Mouse (Mus musculus): Measurements from ENCODE around the gene Ptprg. TPM values are rescaled to one million over a fixed set of nuclear protein-coding genes. Genes with fewer than 3 reads are reported as not detected.

The Ptprg gene
- total and polyA plus RNA-seq, 3 experiments, result not detected

GRCm38 (mm10) chr14:11664302-11664701, 111.0 kb downstream of the Ptprg start:
- no peak for DNase-seq (ENCODE audit: low read depth, low spot score)
- Histone ChIP-seq H3K79me2 (ENCODE audit: control insufficient read depth, insufficient read depth, low read length, poor library complexity) (no peaks in the 10 kb centered on the region), H3K4me1 (ENCODE audit: control insufficient read depth in 1 of 2, insufficient read depth in 2 of 2, low read length in 2 of 2) (no peaks in the 10 kb centered on the region), H3K9ac (ENCODE audit: control insufficient read depth, low read depth, low read length, poor library complexity, severe bottlenecking) (no peak overlapping the region), H3K4me3 (ENCODE audit: control insufficient read depth in 1 of 2, insufficient read depth in 1 of 2, low read depth in 2 of 2, low read length in 2 of 2) (no peak overlapping the region), H3K27me3 (ENCODE audit: control insufficient read depth in 1 of 2, insufficient read depth in 2 of 2, low read length in 2 of 2) (no peaks in the 10 kb centered on the region), H3K27ac (ENCODE audit: control insufficient read depth, low read depth, low read length) (no peak overlapping the region), H3K36me3 (ENCODE audit: control insufficient read depth in 1 of 2, insufficient read depth in 2 of 2, low read length in 2 of 2) (no peaks in the 10 kb centered on the region), H3K9me3 (replicated peaks; ENCODE audit: insufficient read depth, low read length) (no peaks in the 10 kb centered on the region)
- no peak for TF ChIP-seq CTCF (IDR thresholded peaks at IDR 0.05 in 2 of 3, conservative IDR thresholded peaks at IDR 0.05 in 1 of 3; ENCODE audit: control insufficient read depth in 1 of 3, insufficient read depth in 1 of 3, low read depth in 2 of 3, low read length in 3 of 3, poor library complexity in 1 of 3, severe bottlenecking in 1 of 3)
- no peak for TF ChIP-seq ELF1 (IDR thresholded peaks at IDR 0.05; ENCODE audit: low read depth, low read length)
- no peak for TF ChIP-seq RAD21 (IDR thresholded peaks at IDR 0.05; ENCODE audit: low read depth, low read length)
- no peak for TF ChIP-seq USF2 (IDR thresholded peaks at IDR 0.05; ENCODE audit: borderline replicate concordance in 1 of 2, insufficient read depth in 1 of 2, low read depth in 1 of 2, low read length in 2 of 2)
- TF ChIP-seq SIN3A (IDR thresholded peaks at IDR 0.05; ENCODE audit: low read length), result no peak
- TF ChIP-seq ZNF384 (IDR thresholded peaks at IDR 0.05; ENCODE audit: low read depth, low read length), result no peak
- no peak for TF ChIP-seq MYC (IDR thresholded peaks at IDR 0.05; ENCODE audit: low read depth, low read length)
- no peak for TF ChIP-seq TBP (IDR thresholded peaks at IDR 0.05; ENCODE audit: low read depth, low read length)
- TF ChIP-seq ETS1 (IDR thresholded peaks at IDR 0.05; ENCODE audit: low read depth, low read length), result no peak
- no peak for TF ChIP-seq JUND (IDR thresholded peaks at IDR 0.05; ENCODE audit: low read depth, low read length)
- TF ChIP-seq NRF1 (IDR thresholded peaks at IDR 0.05; ENCODE audit: insufficient read depth, low read depth, low read length, poor library complexity, severe bottlenecking), result no peak
- no peak for TF ChIP-seq MXI1 (IDR thresholded peaks at IDR 0.05; ENCODE audit: low read depth, low read length)
- no peak for TF ChIP-seq UBTF (IDR thresholded peaks at IDR 0.05; ENCODE audit: borderline replicate concordance, insufficient read depth, low read depth, low read length)
- TF ChIP-seq POLR2AphosphoS5 (IDR thresholded peaks at IDR 0.05; ENCODE audit: borderline replicate concordance, low read depth, low read length), result no peak
- TF ChIP-seq EP300 (IDR thresholded peaks at IDR 0.05; ENCODE audit: low read depth in 1 of 2, low read length in 2 of 2), result no peak
- no peak for TF ChIP-seq MEF2A (IDR thresholded peaks at IDR 0.05; ENCODE audit: extremely low read depth, insufficient replicate concordance, low read depth, low read length, poor library complexity, severe bottlenecking)
- no peak for TF ChIP-seq MAFK (IDR thresholded peaks at IDR 0.05; ENCODE audit: borderline replicate concordance, low read depth, low read length)

DNA sequence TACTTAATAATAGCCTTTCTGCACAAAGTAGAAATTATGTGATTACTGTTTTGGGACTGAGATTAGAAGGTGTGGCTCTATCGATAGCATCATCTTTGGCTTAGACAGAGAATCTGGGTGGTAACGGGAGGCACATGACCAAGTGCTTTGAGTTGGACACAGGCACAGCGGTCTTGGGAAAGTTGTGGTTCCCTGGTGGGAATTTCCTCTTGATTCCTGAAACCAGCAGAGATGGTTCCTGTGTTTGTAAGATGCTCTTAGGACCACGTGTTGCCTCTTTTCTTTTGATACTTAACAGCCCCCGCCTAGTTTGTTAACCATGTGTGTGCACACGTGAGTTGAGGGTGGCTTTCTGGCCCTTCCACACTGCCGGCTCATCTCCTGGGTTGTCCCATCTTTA, 111.7 kb downstream of the Ptprg start:
- Histone ChIP-seq H3K27ac (ENCODE audit: control insufficient read depth, low read depth, low read length) (no peak overlapping the region), H3K36me3 (ENCODE audit: control insufficient read depth in 1 of 2, insufficient read depth in 2 of 2, low read length in 2 of 2) (no peaks in the 10 kb centered on the region), H3K79me2 (ENCODE audit: control insufficient read depth, insufficient read depth, low read length, poor library complexity) (no peaks in the 10 kb centered on the region), H3K9ac (ENCODE audit: control insufficient read depth, low read depth, low read length, poor library complexity, severe bottlenecking) (no peak overlapping the region), H3K27me3 (ENCODE audit: control insufficient read depth in 1 of 2, insufficient read depth in 2 of 2, low read length in 2 of 2) (no peaks in the 10 kb centered on the region), H3K4me3 (ENCODE audit: control insufficient read depth in 1 of 2, insufficient read depth in 1 of 2, low read depth in 2 of 2, low read length in 2 of 2) (no peak overlapping the region), H3K9me3 (replicated peaks; ENCODE audit: insufficient read depth, low read length) (no peaks in the 10 kb centered on the region), H3K4me1 (ENCODE audit: control insufficient read depth in 1 of 2, insufficient read depth in 2 of 2, low read length in 2 of 2) (no peaks in the 10 kb centered on the region)
- no peak for DNase-seq (ENCODE audit: low read depth, low spot score)
- TF ChIP-seq MYC (IDR thresholded peaks at IDR 0.05; ENCODE audit: low read depth, low read length) (no peak), JUND (IDR thresholded peaks at IDR 0.05; ENCODE audit: low read depth, low read length) (no peak), CTCF (IDR thresholded peaks at IDR 0.05 in 2 of 3, conservative IDR thresholded peaks at IDR 0.05 in 1 of 3; ENCODE audit: control insufficient read depth in 1 of 3, insufficient read depth in 1 of 3, low read depth in 2 of 3, low read length in 3 of 3, poor library complexity in 1 of 3, severe bottlenecking in 1 of 3) (no peak), UBTF (IDR thresholded peaks at IDR 0.05; ENCODE audit: borderline replicate concordance, insufficient read depth, low read depth, low read length) (no peak)
